Mouse (Mus musculus) naive thymus-derived CD4-positive, alpha-beta T cell, adult 2 months (primary cell): ENCODE measurements around the gene Mnd1.
A peak's percentile ranks its signal among the peaks of the same experiment; 100 is the strongest.

Experiments used
- DNase-seq: peaks from one replicate; pipeline ENCODE4 v3.0.0-alpha.2; 2011; ENCODE audit warnings: low read depth

The Mnd1 gene

GRCm38 (mm10) chr3:84041739-84042138 is 113.8 kb downstream of the Mnd1 start:
- DNase-seq = no peak

- DNase-seq = peak; percentile 81
Observed at GRCm38 (mm10) chr3:84040476-84041082, 115.0 kb downstream of the Mnd1 start.

GRCm38 (mm10) chr3:84039646-84040475 is 115.7 kb downstream of the Mnd1 start, which contains the start of gene Tmem131l:
TSS of gene Tmem131l (minus strand) at chr3:84040175.
- DNase-seq = peak; percentile 83

- DNase-seq = peak; percentile 69
Observed at GRCm38 (mm10) chr3:84038981-84039645, 116.5 kb downstream of the Mnd1 start.

- no peak for DNase-seq
Observed at GRCm38 (mm10) chr3:84038126-84038525, 117.5 kb downstream of the Mnd1 start.
